Mouse (Mus musculus) thymus, adult 2 months (tissue): ENCODE results near the gene Trappc5.

Source experiments
- CTCF ChIP-seq: fragments of 200-500 bp; IDR thresholded peaks from 2 replicates; pipeline ENCODE4 v1.5.1; 2012; ENCODE audit warnings: mild to moderate bottlenecking, control low read depth, low read length, moderate library complexity, borderline replicate concordance; ENCODE audit not compliant: control insufficient read depth, poor library complexity, insufficient read depth; ENCODE audit errors: extremely low read depth
- POLR2A ChIP-seq: fragments of 200-500 bp; IDR thresholded peaks from 2 replicates; pipeline ENCODE4 v1.6.1; 2012; ENCODE audit warnings: mild to moderate bottlenecking, low read length, control low read depth, moderate library complexity; ENCODE audit not compliant: control insufficient read depth, poor library complexity, insufficient read depth; ENCODE audit errors: extremely low read depth

- TF ChIP-seq CTCF, result no peak
- TF ChIP-seq POLR2A, result no peak
Observed at GRCm38 (mm10) chr8:3665507-3665906, 10.6 kb upstream of the Trappc5 start, which contains the start of gene Mcemp1.
